Mouse (Mus musculus) MEL (cell line): ENCODE data around the gene Apopt1.

Experiments
- CHD1 ChIP-seq: IDR thresholded peaks from 2 replicates; pipeline ENCODE4 v1.6.1; 2012; ENCODE audit warnings: low read depth, mild to moderate bottlenecking, inconsistent platforms, low read length, improper control_type of control experiment
- CTCF ChIP-seq, 3 experiments: IDR thresholded peaks in 2 of 3; conservative IDR thresholded peaks in 1 of 3; 2 replicates each; pipeline ENCODE4 v1.5.1; 2011 to 2012; ENCODE audit warnings: low read length in 3 of 3, low read depth in 2 of 3, mild to moderate bottlenecking in 2 of 3, improper control_type of control experiment in 1 of 3, inconsistent platforms in 1 of 3, mixed read lengths in 1 of 3, moderate library complexity in 1 of 3; ENCODE audit not compliant: control insufficient read depth in 1 of 3, insufficient read depth in 1 of 3, poor library complexity in 1 of 3, severe bottlenecking in 1 of 3
- EP300 ChIP-seq, 2 experiments: IDR thresholded peaks; 2 replicates each; pipeline ENCODE4 v1.6.1; 2011; ENCODE audit warnings: improper control_type of control experiment in 2 of 2, low read length in 2 of 2, low read depth in 1 of 2, mild to moderate bottlenecking in 1 of 2
- MAFK ChIP-seq: IDR thresholded peaks from 2 replicates; pipeline ENCODE4 v1.6.1; 2011; ENCODE audit warnings: low read depth, mild to moderate bottlenecking, low read length, improper control_type of control experiment, borderline replicate concordance
- MAX ChIP-seq: IDR thresholded peaks from 2 replicates; pipeline ENCODE4 v1.6.1; 2011; ENCODE audit warnings: low read length, improper control_type of control experiment
- POLR2A ChIP-seq, 2 experiments: IDR thresholded peaks; 2 replicates each; pipeline ENCODE4 v1.6.1; 2011 to 2012; ENCODE audit warnings: low read length in 2 of 2, mild to moderate bottlenecking in 2 of 2, control low read depth in 1 of 2, improper control_type of control experiment in 1 of 2, low read depth in 1 of 2, moderate library complexity in 1 of 2; ENCODE audit not compliant: control insufficient read depth in 1 of 2, insufficient read depth in 1 of 2, poor library complexity in 1 of 2
- POLR2AphosphoS5 ChIP-seq: IDR thresholded peaks from 2 replicates; pipeline ENCODE4 v1.6.1; 2012; ENCODE audit warnings: low read depth, borderline replicate concordance, mild to moderate bottlenecking, inconsistent platforms, low read length, moderate library complexity, mixed read lengths
- TBP ChIP-seq: IDR thresholded peaks from 2 replicates; pipeline ENCODE4 v1.8.0; 2011; ENCODE audit warnings: low read depth, low read length, improper control_type of control experiment
- TCF12 ChIP-seq: IDR thresholded peaks from 2 replicates; pipeline ENCODE4 v1.6.1; 2014; ENCODE audit warnings: low read depth, mild to moderate bottlenecking, inconsistent platforms, low read length, improper control_type of control experiment, moderate library complexity

- TF ChIP-seq POLR2A (IDR thresholded peaks at IDR 0.05; ENCODE audit: control insufficient read depth in 1 of 2, insufficient read depth in 1 of 2, low read depth in 1 of 2, low read length in 2 of 2, poor library complexity in 1 of 2) = no peak
- TF ChIP-seq MAX = no peak
- TF ChIP-seq MAFK = no peak
- TF ChIP-seq POLR2AphosphoS5 = no peak
- no peak for TF ChIP-seq CHD1
- no peak for TF ChIP-seq TCF12
- no peak for TF ChIP-seq CTCF (IDR thresholded peaks at IDR 0.05 in 2 of 3, conservative IDR thresholded peaks at IDR 0.05 in 1 of 3; ENCODE audit: control insufficient read depth in 1 of 3, insufficient read depth in 1 of 3, low read depth in 2 of 3, low read length in 3 of 3, poor library complexity in 1 of 3, severe bottlenecking in 1 of 3)
- TF ChIP-seq TBP = no peak
- TF ChIP-seq EP300 (IDR thresholded peaks at IDR 0.05; ENCODE audit: low read depth in 1 of 2, low read length in 2 of 2) = no peak
Measured at GRCm38 (mm10) chr12:111770651-111771050, 57.6 kb downstream of the Apopt1 start.
